Mouse (Mus musculus): ENCODE results near the gene Vmn1r17.

DNA sequence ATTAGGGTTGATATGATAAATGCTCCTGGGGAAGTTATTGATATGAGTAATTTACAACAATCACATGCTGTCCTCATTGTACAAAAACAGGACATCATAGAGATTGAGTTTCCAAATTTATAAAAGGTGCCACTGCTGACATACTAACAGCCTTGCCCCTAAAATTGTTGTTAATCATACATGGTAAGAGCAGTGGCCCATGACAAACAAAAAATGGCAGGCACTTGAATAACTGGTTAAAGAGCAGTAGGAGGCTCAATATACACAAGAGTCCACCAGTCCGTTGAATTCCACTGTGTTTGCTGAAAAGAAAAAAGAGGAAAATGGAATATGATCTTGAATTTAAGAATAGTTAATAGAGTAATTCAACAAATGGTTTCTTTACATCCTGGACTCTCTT lies 4.0 kb upstream of the Vmn1r17 start:
- TF ChIP-seq POLR2A (IDR thresholded peaks at IDR 0.05; ENCODE audit: control insufficient read depth, extremely low read depth, insufficient read depth, low read length, poor library complexity): no peak
- no peak for TF ChIP-seq CTCF (IDR thresholded peaks at IDR 0.05; ENCODE audit: borderline replicate concordance, control insufficient read depth, extremely low read depth, insufficient read depth, low read length, poor library complexity)

Measured in thymus, adult 2 months (tissue).